Mouse (Mus musculus) bone marrow macrophage, adult 2 months (primary cell): ENCODE measurements around the gene Traf3ip3.

ENCODE experiments used
- CTCF ChIP-seq: IDR thresholded peaks from 2 replicates; pipeline ENCODE4 v1.5.1; 2012; ENCODE audit warnings: low read depth, mild to moderate bottlenecking, low read length, moderate library complexity
- POLR2A ChIP-seq: IDR thresholded peaks from 2 replicates; pipeline ENCODE4 v1.6.1; 2012; ENCODE audit warnings: mild to moderate bottlenecking, low read depth, low read length, borderline replicate concordance

GRCm38 (mm10) chr1:193229570-193229969, 28.1 kb upstream of the Traf3ip3 start:
- no peak for TF ChIP-seq CTCF
- TF ChIP-seq POLR2A, result no peak
